Mouse (Mus musculus) retina, adult 2 months (tissue): ENCODE results near the gene Olfr1393.
"Not testable (repeated sequence)": the region's sequence is repeated elsewhere in the genome, so short reads cannot be mapped to it uniquely, and the experiment has no call there.

Source experiments
- DNase-seq: peaks from one replicate; pipeline ENCODE4 v3.0.0-alpha.2; 2012; ENCODE audit warnings: low read depth, low spot score

The Olfr1393 gene

DNA sequence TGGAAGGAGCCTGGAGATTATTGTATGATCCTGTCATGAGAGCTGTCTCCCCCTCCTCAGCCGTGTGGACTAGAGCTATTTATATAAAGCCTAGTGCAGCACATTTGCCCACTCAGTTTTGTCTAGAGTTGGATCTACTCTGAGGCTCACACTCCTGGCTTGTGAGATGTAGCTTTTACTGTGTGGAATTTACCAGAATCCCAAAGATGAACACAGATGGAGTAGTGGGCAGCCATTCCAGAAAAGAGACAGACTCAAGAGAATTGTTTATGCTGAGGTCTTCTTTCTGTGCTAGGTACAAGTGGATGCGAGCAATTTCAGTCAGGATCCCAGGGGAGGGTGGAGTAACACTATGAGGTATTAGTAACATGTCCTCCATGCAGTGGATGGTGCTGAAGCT lies 9.1 kb downstream of the Olfr1393 start:
- DNase-seq, result no peak

DNA sequence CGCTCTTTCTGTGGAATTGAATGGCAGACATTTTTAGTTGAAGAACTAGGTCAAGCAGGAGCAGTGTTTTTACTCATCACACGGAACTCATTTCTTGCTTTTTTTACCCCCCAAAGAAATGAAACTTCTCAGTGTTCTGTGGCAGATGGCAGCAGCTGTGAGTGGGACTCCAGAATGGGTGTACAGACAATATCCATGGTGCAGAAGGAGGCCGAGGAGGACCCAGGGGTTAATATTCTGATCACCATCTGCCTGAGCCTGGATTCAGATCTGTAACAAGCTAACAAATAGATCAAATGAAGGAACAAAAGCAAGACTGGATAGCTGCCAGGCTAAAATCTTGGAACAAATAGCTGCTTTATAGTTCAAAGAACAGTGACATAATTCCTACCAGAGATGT lies 14.7 kb downstream of the Olfr1393 start:
- no peak for DNase-seq

DNA sequence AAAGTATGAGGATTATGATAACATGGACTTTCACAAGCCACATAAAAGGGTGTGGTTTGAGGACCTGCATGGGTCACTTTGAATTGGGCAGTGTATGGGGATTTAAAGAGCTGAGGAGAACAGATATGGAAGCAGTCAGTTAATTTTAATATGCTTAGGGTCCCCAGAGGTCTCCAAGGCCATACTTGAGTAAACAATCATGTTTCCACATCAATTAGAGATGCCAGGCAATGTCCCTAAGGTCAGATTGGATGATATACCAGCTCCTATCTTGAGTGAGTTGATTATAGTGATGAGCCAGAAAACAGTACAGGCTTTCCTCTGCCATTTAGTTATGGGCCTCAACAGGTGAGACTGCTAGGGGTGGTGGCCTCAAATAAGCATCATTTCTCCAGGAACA lies 26.3 kb downstream of the Olfr1393 start, which contains the start of gene Olfr10:
Gene Olfr10, plus strand, starts transcription at position 301 of the 400 bp plus-strand sequence.
- no peak for DNase-seq

DNA sequence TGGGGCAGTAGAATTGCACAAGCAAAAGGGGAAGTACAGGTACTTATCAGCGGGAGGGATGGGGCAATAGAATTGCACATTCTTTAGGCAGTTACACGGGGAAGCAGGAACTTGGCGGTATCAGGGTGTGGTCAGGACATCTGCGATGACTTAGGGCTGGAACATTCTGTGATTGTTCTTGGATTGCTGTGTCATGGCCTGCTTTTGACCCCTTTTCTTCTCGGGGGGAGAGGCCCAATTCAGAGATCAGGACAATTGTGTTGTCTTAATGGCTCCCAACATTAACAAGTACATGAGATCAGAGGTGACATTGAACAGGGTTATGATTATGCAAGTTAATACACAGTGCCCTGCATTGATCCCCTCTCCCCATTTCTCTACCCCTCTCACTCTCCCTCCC lies 30.4 kb downstream of the Olfr1393 start:
- not testable (repeated sequence) for DNase-seq

DNA sequence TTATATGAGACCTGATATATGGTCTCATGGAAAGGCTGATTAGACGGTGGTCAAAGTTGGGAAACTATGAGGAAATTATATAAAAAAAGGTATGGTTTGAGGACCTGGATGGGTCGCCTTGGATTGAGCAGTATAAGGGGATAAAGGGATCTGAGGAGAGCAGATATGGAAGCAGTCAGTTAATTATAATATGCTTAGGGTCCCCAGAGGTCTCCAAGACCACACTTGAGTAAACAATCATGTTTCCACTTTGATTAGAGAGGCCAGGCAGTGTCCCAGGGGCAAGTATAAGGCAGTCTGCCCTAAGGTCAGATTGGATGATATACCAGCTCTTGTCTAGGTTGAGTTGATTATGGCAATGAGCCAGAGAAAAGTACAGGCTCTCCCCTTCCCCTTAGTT lies 44.3 kb downstream of the Olfr1393 start, which contains the start of gene Olfr1391:
Gene Olfr1391, plus strand, starts transcription at position 301 of the 400 bp plus-strand sequence.
- DNase-seq, result no peak

DNA sequence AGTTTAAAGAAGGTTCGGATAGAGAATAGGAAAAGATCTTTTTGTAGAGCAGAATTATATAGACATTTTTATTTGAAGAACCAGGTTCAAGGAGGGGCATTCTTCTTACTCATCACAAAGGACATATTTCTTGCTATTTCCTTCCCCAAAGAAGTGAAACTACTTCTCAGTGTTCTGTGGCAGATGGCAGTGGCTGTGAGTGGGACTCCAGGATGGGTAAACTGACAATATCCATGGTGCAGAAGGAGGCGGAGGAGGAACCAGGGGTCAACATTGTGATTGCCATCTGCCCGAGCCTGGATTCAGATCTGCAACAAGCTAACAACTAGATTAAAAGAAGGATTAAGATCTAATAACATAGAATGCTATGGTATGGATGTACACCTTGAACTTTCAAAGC lies 48.6 kb downstream of the Olfr1393 start:
- no peak for DNase-seq

DNA sequence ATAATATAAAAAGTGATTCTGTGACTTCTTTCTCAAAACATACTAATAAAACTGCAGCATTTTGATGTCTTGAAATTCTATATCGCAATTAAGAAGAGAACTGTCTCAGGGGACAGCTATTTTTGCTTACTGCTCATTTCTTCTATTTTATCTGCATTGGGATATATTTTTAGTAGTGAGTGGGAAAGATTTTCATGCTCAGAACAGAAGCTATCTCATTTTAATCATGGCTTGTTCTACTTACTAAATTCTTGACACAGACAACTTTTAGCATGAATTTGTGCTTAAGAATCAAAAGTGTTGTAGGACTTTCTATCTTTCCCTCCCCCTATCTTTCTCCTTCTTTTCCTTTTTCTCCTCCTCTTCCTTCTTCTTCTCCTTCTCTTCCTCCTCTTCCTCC lies 51.6 kb downstream of the Olfr1393 start:
- no peak for DNase-seq
